Mouse (Mus musculus): ENCODE measurements around the gene Car2. TPM values are rescaled to one million over a fixed set of nuclear protein-coding genes. Genes with fewer than 3 reads are reported as not detected.

The Car2 gene
- polyA plus RNA-seq, 1 experiment from 2014 or later: 39.5 TPM

GRCm38 (mm10) chr3:14887134-14887666, 1.1 kb downstream of the Car2 start:
- WGBS: 34% methylated on average over 11 of the region's 11 CpGs
- Histone ChIP-seq H3K36me3 (ENCODE audit: control insufficient read depth, insufficient read depth) (no peaks in the 10 kb centered on the region), H3K9me3 (replicated peaks; ENCODE audit: control insufficient read depth, low read length) (no peaks in the 10 kb centered on the region), H3K4me3 (ENCODE audit: low read length) (peak overlapping the region; percentile 86), H3K4me2 (ENCODE audit: low read depth, low read length) (peak overlapping the region; percentile 83), H3K27ac (ENCODE audit: low read length) (no peak overlapping the region), H3K27me3 (ENCODE audit: control insufficient read depth, insufficient read depth, low read length) (no peaks in the 10 kb centered on the region), H3K4me1 (ENCODE audit: control insufficient read depth, insufficient read depth, low read length) (no peaks in the 10 kb centered on the region), H3K9ac (ENCODE audit: low read length) (peak overlapping the region; percentile 89)
- no peak for ATAC-seq (replicated peaks; ENCODE audit: extremely low read depth, insufficient read depth, low FRiP score)

DNA sequence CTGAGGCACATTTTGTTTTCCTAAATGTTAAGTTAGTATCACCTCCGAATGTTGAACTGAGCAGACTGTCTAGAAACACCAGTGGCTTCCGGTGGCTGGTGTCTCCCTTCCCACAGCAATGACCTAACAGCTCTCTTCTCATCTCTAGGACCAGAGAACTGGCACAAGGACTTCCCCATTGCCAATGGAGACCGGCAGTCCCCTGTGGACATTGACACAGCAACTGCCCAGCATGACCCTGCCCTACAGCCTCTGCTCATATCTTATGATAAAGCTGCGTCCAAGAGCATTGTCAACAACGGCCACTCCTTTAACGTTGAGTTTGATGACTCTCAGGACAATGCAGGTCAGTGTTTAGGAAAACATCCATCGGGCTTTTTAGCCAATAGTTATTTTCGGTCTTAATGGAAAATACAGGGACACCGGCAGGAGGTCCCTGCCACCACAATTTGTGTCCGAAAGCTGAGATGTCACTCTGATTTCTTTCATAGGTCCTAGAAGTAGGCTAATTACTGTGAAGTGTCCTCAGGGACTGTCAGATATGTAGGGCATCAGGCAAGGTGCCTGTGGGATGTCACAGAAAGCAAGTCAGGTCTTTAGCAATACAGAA, 1.7 kb downstream of the Car2 start:
- Histone ChIP-seq H3K4me1 (ENCODE audit: control insufficient read depth, insufficient read depth, low read length) (no peaks in the 10 kb centered on the region), H3K9me3 (replicated peaks; ENCODE audit: control insufficient read depth, low read length) (no peaks in the 10 kb centered on the region), H3K27ac (ENCODE audit: low read length) (no peak overlapping the region), H3K27me3 (ENCODE audit: control insufficient read depth, insufficient read depth, low read length) (no peaks in the 10 kb centered on the region), H3K9ac (ENCODE audit: low read length) (no peak overlapping the region), H3K4me2 (ENCODE audit: low read depth, low read length) (peak overlapping the region; percentile 83; the same call in 1 of the 2 replicates), H3K36me3 (ENCODE audit: control insufficient read depth, insufficient read depth) (no peaks in the 10 kb centered on the region), H3K4me3 (ENCODE audit: low read length) (peak overlapping the region; percentile 2; the same call in 1 of the 2 replicates)
- 66% methylated on average over 10 of the region's 10 CpGs for WGBS
- ATAC-seq (replicated peaks; ENCODE audit: extremely low read depth, insufficient read depth, low FRiP score): no peak

- 85% methylated on average over 2 of the region's 2 CpGs for WGBS
- Histone ChIP-seq H3K9me3 (replicated peaks; ENCODE audit: control insufficient read depth, low read length) (no peaks in the 10 kb centered on the region), H3K9ac (ENCODE audit: low read length) (no peak overlapping the region), H3K4me2 (ENCODE audit: low read depth, low read length) (no peak overlapping the region; the same call in 1 of the 2 replicates), H3K4me3 (ENCODE audit: low read length) (no peak overlapping the region), H3K27me3 (ENCODE audit: control insufficient read depth, insufficient read depth, low read length) (no peaks in the 10 kb centered on the region), H3K36me3 (ENCODE audit: control insufficient read depth, insufficient read depth) (no peaks in the 10 kb centered on the region), H3K4me1 (ENCODE audit: control insufficient read depth, insufficient read depth, low read length) (no peaks in the 10 kb centered on the region), H3K27ac (ENCODE audit: low read length) (no peak overlapping the region)
- no peak for ATAC-seq (replicated peaks; ENCODE audit: extremely low read depth, insufficient read depth, low FRiP score)
These were observed 2.5 kb downstream of the Car2 start for GRCm38 (mm10) chr3:14888549-14888948.

DNA sequence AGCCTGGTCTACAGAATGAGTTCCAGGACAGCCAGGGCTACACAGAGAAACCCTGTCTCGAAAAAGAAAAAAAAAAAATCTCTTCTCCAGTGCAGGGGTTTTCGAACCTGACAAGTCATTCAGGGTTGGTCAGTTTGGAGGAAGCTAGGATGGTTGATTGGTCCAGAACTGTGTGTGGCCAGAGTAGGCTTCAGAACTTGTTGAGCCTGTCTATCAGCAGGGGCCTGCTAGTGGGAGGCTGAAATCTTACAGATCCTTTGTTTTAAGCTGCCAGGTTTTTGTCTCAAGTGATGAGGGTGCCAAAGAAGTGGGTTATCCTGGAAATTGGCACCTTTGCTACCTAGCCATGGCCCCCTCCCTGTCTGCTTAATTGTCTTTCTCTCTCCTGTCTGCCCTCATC, 3.0 kb downstream of the Car2 start:
- WGBS: 58% methylated on average over 2 of the region's 2 CpGs
- Histone ChIP-seq H3K4me2 (ENCODE audit: low read depth, low read length) (peak overlapping the region; percentile 13; the same call in 1 of the 2 replicates), H3K4me3 (ENCODE audit: low read length) (no peak overlapping the region), H3K36me3 (ENCODE audit: control insufficient read depth, insufficient read depth) (no peaks in the 10 kb centered on the region), H3K27me3 (ENCODE audit: control insufficient read depth, insufficient read depth, low read length) (no peaks in the 10 kb centered on the region), H3K27ac (ENCODE audit: low read length) (no peak overlapping the region), H3K9ac (ENCODE audit: low read length) (no peak overlapping the region), H3K4me1 (ENCODE audit: control insufficient read depth, insufficient read depth, low read length) (no peaks in the 10 kb centered on the region), H3K9me3 (replicated peaks; ENCODE audit: control insufficient read depth, low read length) (no peaks in the 10 kb centered on the region)
- no peak for ATAC-seq (replicated peaks; ENCODE audit: extremely low read depth, insufficient read depth, low FRiP score)

- H3K4me1 ChIP-seq (ENCODE audit: control insufficient read depth, insufficient read depth, low read length): no peaks in the 10 kb centered on the region
- no peak overlapping the region for H3K9ac ChIP-seq (ENCODE audit: low read length)
- no peak overlapping the region for H3K4me3 ChIP-seq (ENCODE audit: low read length)
- no peaks in the 10 kb centered on the region for H3K27me3 ChIP-seq (ENCODE audit: control insufficient read depth, insufficient read depth, low read length)
- no peaks in the 10 kb centered on the region for H3K36me3 ChIP-seq (ENCODE audit: control insufficient read depth, insufficient read depth)
- H3K4me2 ChIP-seq (ENCODE audit: low read depth, low read length): peak overlapping the region; percentile 13; the same call in 1 of the 2 replicates
- H3K27ac ChIP-seq (ENCODE audit: low read length): no peak overlapping the region; the same call in 1 of the 2 replicates
- WGBS: 51% methylated on average over 4 of the region's 4 CpGs
- no peak for ATAC-seq (replicated peaks; ENCODE audit: extremely low read depth, insufficient read depth, low FRiP score)
- H3K9me3 ChIP-seq (replicated peaks; ENCODE audit: control insufficient read depth, low read length): no peaks in the 10 kb centered on the region
These were observed 3.8 kb downstream of the Car2 start for GRCm38 (mm10) chr3:14889716-14890409.

DNA sequence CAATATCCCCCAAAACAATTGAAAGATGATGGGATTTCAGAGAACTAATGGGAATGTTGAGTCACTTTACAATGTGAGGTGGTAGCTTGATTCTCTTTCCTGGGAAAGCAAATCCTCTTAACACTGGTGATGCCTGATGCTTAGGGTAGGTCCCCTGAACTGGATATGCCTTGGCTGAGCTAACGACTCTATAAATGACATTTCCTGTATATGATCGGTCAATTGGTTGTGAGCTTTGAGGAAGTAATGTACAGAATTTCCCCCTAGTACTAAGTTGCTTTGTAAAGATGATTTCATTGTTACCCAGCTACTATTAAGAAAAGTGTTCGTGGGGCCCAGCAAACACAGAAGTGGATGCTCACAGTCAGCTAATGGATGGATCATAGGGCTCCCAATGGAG, 6.9 kb downstream of the Car2 start:
- no peak overlapping the region for H3K4me2 ChIP-seq (ENCODE audit: low read depth, low read length)
- ATAC-seq (replicated peaks; ENCODE audit: extremely low read depth, insufficient read depth, low FRiP score): no peak
- no peaks in the 10 kb centered on the region for H3K27me3 ChIP-seq (ENCODE audit: control insufficient read depth, insufficient read depth, low read length)
- H3K27ac ChIP-seq (ENCODE audit: low read length): no peak overlapping the region
- 77% methylated on average over 3 of the region's 3 CpGs for whole genome bisulfite sequencing
- no peak overlapping the region for H3K9ac ChIP-seq (ENCODE audit: low read length)
- H3K9me3 ChIP-seq (replicated peaks; ENCODE audit: control insufficient read depth, low read length): no peaks in the 10 kb centered on the region
- no peak overlapping the region for H3K4me3 ChIP-seq (ENCODE audit: low read length)
- H3K36me3 ChIP-seq (ENCODE audit: control insufficient read depth, insufficient read depth): peaks cover 3% of the 10 kb centered on the region; the same call in 1 of the 2 replicates
- H3K4me1 ChIP-seq (ENCODE audit: control insufficient read depth, insufficient read depth, low read length): no peaks in the 10 kb centered on the region

GRCm38 (mm10) chr3:14893700-14894099, 7.6 kb downstream of the Car2 start:
- 68% methylated on average over 5 of the region's 5 CpGs for WGBS
- H3K4me2 ChIP-seq (ENCODE audit: low read depth, low read length): no peak overlapping the region
- ATAC-seq (replicated peaks; ENCODE audit: extremely low read depth, insufficient read depth, low FRiP score): no peak
- no peaks in the 10 kb centered on the region for H3K9me3 ChIP-seq (replicated peaks; ENCODE audit: control insufficient read depth, low read length)
- no peak overlapping the region for H3K4me3 ChIP-seq (ENCODE audit: low read length)
- H3K9ac ChIP-seq (ENCODE audit: low read length): no peak overlapping the region
- peaks cover 3% of the 10 kb centered on the region; the same call in 1 of the 2 replicates for H3K36me3 ChIP-seq (ENCODE audit: control insufficient read depth, insufficient read depth)
- H3K27me3 ChIP-seq (ENCODE audit: control insufficient read depth, insufficient read depth, low read length): no peaks in the 10 kb centered on the region
- H3K27ac ChIP-seq (ENCODE audit: low read length): no peak overlapping the region
- H3K4me1 ChIP-seq (ENCODE audit: control insufficient read depth, insufficient read depth, low read length): no peaks in the 10 kb centered on the region

DNA sequence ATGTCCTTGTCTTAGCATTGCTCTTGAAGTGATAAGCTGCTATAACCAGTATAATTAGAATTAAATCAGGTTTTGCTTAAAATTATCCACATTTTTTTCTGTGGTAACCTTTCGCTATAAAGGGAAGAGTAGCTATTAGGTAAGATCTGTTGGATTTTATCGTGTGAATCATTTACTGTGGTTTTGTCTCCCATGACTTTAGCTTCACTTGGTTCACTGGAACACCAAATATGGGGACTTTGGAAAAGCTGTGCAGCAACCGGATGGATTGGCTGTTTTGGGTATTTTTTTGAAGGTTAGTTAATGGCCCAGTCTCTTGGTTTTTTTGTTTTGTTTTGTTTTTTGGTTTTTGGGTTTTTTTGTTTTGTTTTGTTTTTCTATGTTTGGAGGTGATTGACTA, 9.3 kb downstream of the Car2 start:
- no peak for ATAC-seq (replicated peaks; ENCODE audit: extremely low read depth, insufficient read depth, low FRiP score)
- H3K27me3 ChIP-seq (ENCODE audit: control insufficient read depth, insufficient read depth, low read length): no peaks in the 10 kb centered on the region
- H3K4me2 ChIP-seq (ENCODE audit: low read depth, low read length): no peak overlapping the region
- H3K4me3 ChIP-seq (ENCODE audit: low read length): no peak overlapping the region
- 92% methylated on average over 3 of the region's 3 CpGs for WGBS
- H3K9me3 ChIP-seq (replicated peaks; ENCODE audit: control insufficient read depth, low read length): no peaks in the 10 kb centered on the region
- H3K9ac ChIP-seq (ENCODE audit: low read length): no peak overlapping the region
- H3K4me1 ChIP-seq (ENCODE audit: control insufficient read depth, insufficient read depth, low read length): no peaks in the 10 kb centered on the region
- H3K36me3 ChIP-seq (ENCODE audit: control insufficient read depth, insufficient read depth): peaks cover 5% of the 10 kb centered on the region; the same call in 1 of the 2 replicates
- H3K27ac ChIP-seq (ENCODE audit: low read length): no peak overlapping the region

DNA sequence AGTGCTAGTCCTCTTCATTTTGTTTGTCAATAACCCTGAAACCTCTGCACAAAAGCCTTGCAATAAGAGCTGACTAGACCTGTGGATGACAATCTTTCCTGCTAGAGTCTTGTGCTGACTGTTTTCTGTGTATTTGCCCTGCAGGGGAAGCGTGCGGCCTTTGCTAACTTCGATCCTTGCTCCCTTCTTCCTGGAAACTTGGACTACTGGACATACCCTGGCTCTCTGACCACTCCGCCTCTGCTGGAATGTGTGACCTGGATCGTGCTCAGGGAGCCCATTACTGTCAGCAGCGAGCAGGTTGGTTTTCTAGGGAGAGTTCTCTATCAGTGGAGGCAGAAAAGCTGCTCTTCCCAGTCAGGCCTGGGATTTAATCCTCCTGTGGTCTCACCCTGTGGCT, 11.7 kb downstream of the Car2 start:
- no peak overlapping the region for H3K27ac ChIP-seq (ENCODE audit: low read length)
- no peak overlapping the region for H3K9ac ChIP-seq (ENCODE audit: low read length)
- H3K9me3 ChIP-seq (replicated peaks; ENCODE audit: control insufficient read depth, low read length): no peaks in the 10 kb centered on the region
- no peaks in the 10 kb centered on the region for H3K27me3 ChIP-seq (ENCODE audit: control insufficient read depth, insufficient read depth, low read length)
- H3K4me2 ChIP-seq (ENCODE audit: low read depth, low read length): no peak overlapping the region
- no peaks in the 10 kb centered on the region for H3K4me1 ChIP-seq (ENCODE audit: control insufficient read depth, insufficient read depth, low read length)
- ATAC-seq (replicated peaks; ENCODE audit: extremely low read depth, insufficient read depth, low FRiP score): no peak
- H3K36me3 ChIP-seq (ENCODE audit: control insufficient read depth, insufficient read depth): peaks cover 7% of the 10 kb centered on the region; the same call in 1 of the 2 replicates
- H3K4me3 ChIP-seq (ENCODE audit: low read length): no peak overlapping the region
- WGBS: 71% methylated on average over 6 of the region's 6 CpGs
